Mouse (Mus musculus): ENCODE measurements around the gene Exoc6b. TPM values are rescaled to one million over a fixed set of nuclear protein-coding genes. Genes with fewer than 3 reads are reported as not detected.

Gene Exoc6b
- polyA plus RNA-seq, 1 experiment from 2014 or later, result 15.2 TPM

- Histone ChIP-seq H3K4me2 (no peak overlapping the region), H3K27me3 (no peaks in the 10 kb centered on the region), H3K36me3 (no peaks in the 10 kb centered on the region), H3K4me1 (replicated peaks) (peaks cover 8% of the 10 kb centered on the region), H3K27ac (no peak overlapping the region), H3K9ac (no peak overlapping the region), H3K4me3 (no peak overlapping the region), H3K9me3 (replicated peaks) (no peaks in the 10 kb centered on the region)
- no peak for ATAC-seq (replicated peaks; ENCODE audit: insufficient number of reproducible peaks, insufficient read depth, low FRiP score, low read depth)
- WGBS, result 36% methylated on average over 4 of the region's 4 CpGs
These were observed 202.2 kb downstream of the Exoc6b start for GRCm38 (mm10) chr6:84867114-84867513.

GRCm38 (mm10) chr6:84864625-84865024 lies 204.7 kb downstream of the Exoc6b start:
- no peak for ATAC-seq (replicated peaks; ENCODE audit: insufficient number of reproducible peaks, insufficient read depth, low FRiP score, low read depth)

DNA sequence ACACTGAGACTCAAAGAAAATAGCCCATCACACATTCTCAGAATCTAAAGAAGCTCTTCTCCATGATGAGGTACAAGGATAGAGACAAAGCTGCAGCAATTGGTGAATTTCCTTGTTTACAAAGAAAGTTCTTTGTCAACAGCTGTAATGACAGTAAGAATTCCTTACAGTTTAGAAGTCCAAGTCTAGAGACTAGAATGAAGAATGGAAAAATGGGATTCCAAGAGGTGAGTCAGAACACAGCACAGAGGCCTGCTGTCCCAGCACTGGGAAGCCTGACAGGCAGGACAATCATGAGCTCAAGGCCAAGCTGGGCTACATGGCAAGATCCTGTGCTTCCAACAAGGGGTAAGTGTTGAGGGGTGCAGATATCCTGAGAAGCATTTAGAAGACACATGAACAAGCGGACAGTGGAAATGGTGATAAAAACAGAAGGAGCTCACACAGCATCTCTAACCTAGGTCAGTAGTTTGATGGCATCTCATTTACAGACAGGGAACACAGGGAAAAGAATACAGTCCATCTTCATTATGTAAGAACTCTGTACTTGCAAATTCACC lies 205.4 kb downstream of the Exoc6b start:
- no peak overlapping the region for H3K4me2 ChIP-seq
- H3K9ac ChIP-seq, result no peak overlapping the region
- H3K4me3 ChIP-seq, result no peak overlapping the region
- 0 out of 2 replicates have a peak, but pooled peaks cover 3% of the 10 kb centered on the region for H3K36me3 ChIP-seq
- peaks cover 5% of the 10 kb centered on the region for H3K4me1 ChIP-seq (replicated peaks)
- no peaks in the 10 kb centered on the region for H3K9me3 ChIP-seq (replicated peaks)
- no peak for ATAC-seq (replicated peaks; ENCODE audit: insufficient number of reproducible peaks, insufficient read depth, low FRiP score, low read depth)
- H3K27me3 ChIP-seq, result no peaks in the 10 kb centered on the region
- H3K27ac ChIP-seq, result no peak overlapping the region
- WGBS, result 91% methylated on average over 1 of the region's 1 CpGs

More at GRCm38 (mm10) chr6:84864625-84865024, 204.7 kb downstream of the Exoc6b start:
- Histone ChIP-seq H3K9me3 (replicated peaks) (no peaks in the 10 kb centered on the region), H3K4me2 (no peak overlapping the region), H3K4me1 (replicated peaks) (peaks cover 5% of the 10 kb centered on the region), H3K36me3 (0 out of 2 replicates have a peak, but pooled peaks cover 3% of the 10 kb centered on the region), H3K27me3 (no peaks in the 10 kb centered on the region), H3K9ac (no peak overlapping the region), H3K27ac (no peak overlapping the region), H3K4me3 (no peak overlapping the region)
- 79% methylated on average over 3 of the region's 3 CpGs for WGBS

- Histone ChIP-seq H3K27ac (no peak overlapping the region), H3K27me3 (no peaks in the 10 kb centered on the region), H3K36me3 (no peaks in the 10 kb centered on the region), H3K9ac (no peak overlapping the region), H3K4me2 (no peak overlapping the region), H3K4me3 (no peak overlapping the region), H3K9me3 (replicated peaks) (no peaks in the 10 kb centered on the region), H3K4me1 (replicated peaks) (peaks cover 10% of the 10 kb centered on the region; the same call in 1 of the 2 replicates)
- 38% methylated on average over 7 of the region's 7 CpGs for WGBS
- ATAC-seq (replicated peaks; ENCODE audit: insufficient number of reproducible peaks, insufficient read depth, low FRiP score, low read depth), result no peak
These were observed 223.6 kb downstream of the Exoc6b start for GRCm38 (mm10) chr6:84845665-84846064.

DNA sequence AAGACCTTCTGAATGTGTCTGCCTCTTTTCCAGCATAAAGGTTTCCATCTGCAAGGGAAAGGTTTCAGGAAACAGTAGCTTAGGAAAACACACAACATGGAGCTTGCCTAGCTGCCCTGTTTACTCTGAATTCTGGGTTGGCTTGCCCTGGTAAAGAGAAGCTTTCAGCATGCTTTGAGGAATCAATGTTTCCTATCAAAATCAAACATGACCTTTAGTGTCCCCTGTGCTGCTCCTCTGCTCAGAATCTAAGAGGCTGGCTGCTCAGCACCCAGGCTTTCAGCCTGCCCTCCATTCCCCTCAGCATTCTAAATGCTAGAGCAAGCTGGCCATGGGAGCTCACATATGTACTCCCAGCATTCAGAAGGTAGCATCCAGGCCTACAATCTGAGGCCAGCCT lies 228.2 kb downstream of the Exoc6b start:
- Histone ChIP-seq H3K27ac (no peak overlapping the region), H3K9ac (no peak overlapping the region), H3K4me1 (replicated peaks) (peaks cover 10% of the 10 kb centered on the region; the same call in 1 of the 2 replicates), H3K36me3 (no peaks in the 10 kb centered on the region), H3K4me2 (no peak overlapping the region), H3K9me3 (replicated peaks) (no peaks in the 10 kb centered on the region), H3K27me3 (no peaks in the 10 kb centered on the region), H3K4me3 (no peak overlapping the region)
- no peak for ATAC-seq (replicated peaks; ENCODE audit: insufficient number of reproducible peaks, insufficient read depth, low FRiP score, low read depth)

GRCm38 (mm10) chr6:84807546-84807945 lies 261.8 kb downstream of the Exoc6b start:
- Histone ChIP-seq H3K27me3 (no peaks in the 10 kb centered on the region), H3K9ac (no peak overlapping the region), H3K4me3 (no peak overlapping the region), H3K4me2 (no peak overlapping the region), H3K4me1 (replicated peaks) (no peaks in the 10 kb centered on the region), H3K9me3 (replicated peaks) (no peaks in the 10 kb centered on the region), H3K27ac (no peak overlapping the region), H3K36me3 (no peaks in the 10 kb centered on the region)
- no peak for ATAC-seq (replicated peaks; ENCODE audit: insufficient number of reproducible peaks, insufficient read depth, low FRiP score, low read depth)
- 80% methylated on average over 7 of the region's 7 CpGs for WGBS

DNA sequence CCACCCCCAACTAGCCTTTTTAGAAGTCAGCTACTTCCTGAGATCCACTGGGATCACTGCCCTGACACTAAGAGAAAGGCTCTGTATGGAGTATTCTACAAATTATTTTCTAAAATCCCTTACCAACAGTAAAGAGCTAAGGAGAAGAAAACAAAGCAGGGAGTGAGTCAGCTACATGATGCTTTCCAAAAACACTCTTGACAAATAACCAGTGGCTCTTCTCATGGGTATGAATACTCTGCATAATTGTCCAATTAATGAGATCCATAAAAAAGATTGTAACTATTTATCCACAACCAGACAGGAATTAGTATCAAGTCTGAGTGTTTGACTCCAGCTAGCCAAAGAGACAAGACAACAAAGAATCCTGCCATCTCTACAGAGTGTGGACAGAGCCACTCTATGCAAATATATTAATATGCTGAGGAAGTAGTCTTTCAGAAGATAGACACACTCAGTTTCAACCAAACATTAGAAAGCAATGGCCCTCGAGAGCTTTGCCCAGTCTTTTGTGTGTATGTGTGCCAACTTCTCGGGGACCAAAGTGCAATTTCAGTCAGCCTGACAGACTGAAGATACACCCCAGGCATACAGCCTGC lies 263.1 kb downstream of the Exoc6b start:
- H3K4me1 ChIP-seq (replicated peaks), result no peaks in the 10 kb centered on the region
- ATAC-seq (replicated peaks; ENCODE audit: insufficient number of reproducible peaks, insufficient read depth, low FRiP score, low read depth), result no peak
- H3K9ac ChIP-seq, result no peak overlapping the region
- no peaks in the 10 kb centered on the region for H3K9me3 ChIP-seq (replicated peaks)
- no peak overlapping the region for H3K4me2 ChIP-seq
- H3K27ac ChIP-seq, result no peak overlapping the region
- 64% methylated on average over 2 of the region's 2 CpGs for WGBS
- no peaks in the 10 kb centered on the region for H3K27me3 ChIP-seq
- H3K36me3 ChIP-seq, result no peaks in the 10 kb centered on the region
- H3K4me3 ChIP-seq, result no peak overlapping the region

DNA sequence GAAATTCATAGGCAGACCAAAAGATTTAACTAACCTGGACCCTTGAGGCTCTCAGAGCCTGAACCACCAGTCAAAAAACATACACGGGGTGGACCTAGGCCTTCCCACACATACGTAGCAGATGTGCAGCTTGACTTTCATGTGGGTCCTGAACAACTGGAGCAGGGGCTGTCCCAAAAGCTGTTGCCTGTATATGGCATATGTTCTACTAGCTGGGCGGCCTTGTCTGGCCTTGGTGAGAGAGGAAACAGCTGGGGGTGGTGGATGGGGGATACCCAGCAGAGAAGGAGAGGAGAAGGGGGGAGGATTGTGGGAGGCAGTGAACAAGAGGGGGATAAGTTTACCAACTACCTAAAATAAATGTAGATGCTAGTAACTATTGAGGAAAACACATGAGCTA lies 270.6 kb downstream of the Exoc6b start:
- Histone ChIP-seq H3K4me2 (no peak overlapping the region), H3K9me3 (replicated peaks) (no peaks in the 10 kb centered on the region), H3K4me3 (no peak overlapping the region), H3K4me1 (replicated peaks) (no peaks in the 10 kb centered on the region), H3K27me3 (no peaks in the 10 kb centered on the region), H3K9ac (no peak overlapping the region), H3K36me3 (no peaks in the 10 kb centered on the region), H3K27ac (no peak overlapping the region)
- WGBS, result 82% methylated on average over 3 of the region's 3 CpGs
- no peak for ATAC-seq (replicated peaks; ENCODE audit: insufficient number of reproducible peaks, insufficient read depth, low FRiP score, low read depth)

- no peak for ATAC-seq (replicated peaks; ENCODE audit: insufficient number of reproducible peaks, insufficient read depth, low FRiP score, low read depth)
- Histone ChIP-seq H3K4me3 (no peak overlapping the region), H3K4me1 (replicated peaks) (peaks cover 7% of the 10 kb centered on the region), H3K4me2 (no peak overlapping the region), H3K9ac (no peak overlapping the region), H3K27ac (no peak overlapping the region), H3K9me3 (replicated peaks) (no peaks in the 10 kb centered on the region), H3K36me3 (no peaks in the 10 kb centered on the region), H3K27me3 (no peaks in the 10 kb centered on the region)
- WGBS, result 73% methylated on average over 2 of the region's 2 CpGs
These were observed 285.3 kb downstream of the Exoc6b start for GRCm38 (mm10) chr6:84783994-84784393.

DNA sequence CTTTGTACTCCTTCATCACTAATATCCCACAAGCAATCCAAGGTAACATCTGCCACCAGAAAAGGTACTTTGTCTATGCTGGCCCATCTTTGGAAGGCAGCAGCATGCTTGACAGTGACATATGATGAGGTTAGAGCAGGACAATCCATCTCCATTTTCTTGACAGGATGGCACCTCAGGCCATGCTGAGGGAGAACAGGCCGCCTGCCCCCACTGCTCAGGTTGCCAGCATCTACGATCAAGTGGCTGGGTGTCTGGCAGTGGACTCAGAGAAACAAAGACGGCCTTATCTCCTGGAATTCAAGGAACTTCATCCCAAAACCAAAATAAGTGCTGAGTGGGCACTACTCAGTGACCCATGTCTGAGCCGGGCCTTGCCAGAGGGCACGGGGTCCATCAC lies 289.3 kb downstream of the Exoc6b start:
- peaks cover 9% of the 10 kb centered on the region for H3K4me1 ChIP-seq (replicated peaks)
- 34% methylated on average over 5 of the region's 5 CpGs for WGBS
- H3K27me3 ChIP-seq, result no peaks in the 10 kb centered on the region
- H3K36me3 ChIP-seq, result no peaks in the 10 kb centered on the region
- no peak for ATAC-seq (replicated peaks; ENCODE audit: insufficient number of reproducible peaks, insufficient read depth, low FRiP score, low read depth)
- no peak overlapping the region for H3K4me2 ChIP-seq
- H3K9me3 ChIP-seq (replicated peaks), result no peaks in the 10 kb centered on the region
- no peak overlapping the region for H3K9ac ChIP-seq
- no peak overlapping the region for H3K27ac ChIP-seq
- no peak overlapping the region for H3K4me3 ChIP-seq

- Histone ChIP-seq H3K4me3 (no peak overlapping the region), H3K9me3 (replicated peaks) (no peaks in the 10 kb centered on the region), H3K36me3 (no peaks in the 10 kb centered on the region), H3K27me3 (no peaks in the 10 kb centered on the region), H3K27ac (no peak overlapping the region), H3K9ac (no peak overlapping the region), H3K4me2 (no peak overlapping the region), H3K4me1 (replicated peaks) (peaks cover 9% of the 10 kb centered on the region)
- WGBS, result 57% methylated on average over 5 of the region's 5 CpGs
- ATAC-seq (replicated peaks; ENCODE audit: insufficient number of reproducible peaks, insufficient read depth, low FRiP score, low read depth), result no peak
These were observed 290.3 kb downstream of the Exoc6b start for GRCm38 (mm10) chr6:84778970-84779369.

DNA sequence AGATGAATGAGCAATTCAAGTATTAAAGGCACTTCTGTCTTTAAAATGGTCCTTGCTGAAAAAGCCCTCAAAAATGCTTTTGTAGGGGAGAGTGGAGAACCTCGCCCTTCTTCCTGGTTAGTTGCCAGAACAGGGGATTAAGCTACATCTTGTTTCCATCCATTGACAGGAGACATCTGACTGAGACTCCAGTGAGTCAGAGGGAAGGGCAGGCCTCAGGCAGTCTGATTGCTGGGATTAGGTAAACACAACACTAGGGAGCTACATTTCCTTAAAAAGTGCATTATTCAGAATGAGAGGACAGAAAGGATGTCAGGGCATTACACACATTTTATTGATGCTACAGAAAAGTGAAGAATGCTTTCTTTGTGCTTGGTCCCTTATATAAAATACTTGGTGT lies 293.4 kb downstream of the Exoc6b start:
- no peaks in the 10 kb centered on the region for H3K27me3 ChIP-seq
- no peaks in the 10 kb centered on the region for H3K9me3 ChIP-seq (replicated peaks)
- H3K4me2 ChIP-seq, result no peak overlapping the region
- no peak overlapping the region for H3K27ac ChIP-seq
- H3K4me3 ChIP-seq, result no peak overlapping the region
- 31% methylated on average over 1 of the region's 1 CpGs for WGBS
- no peaks in the 10 kb centered on the region for H3K36me3 ChIP-seq
- ATAC-seq (replicated peaks; ENCODE audit: insufficient number of reproducible peaks, insufficient read depth, low FRiP score, low read depth), result no peak
- peaks cover 9% of the 10 kb centered on the region for H3K4me1 ChIP-seq (replicated peaks)
- no peak overlapping the region for H3K9ac ChIP-seq
